Mouse (Mus musculus) G1E (cell line): Measurements from ENCODE around the gene Slc25a19.

Experiments
- CTCF ChIP-seq: IDR thresholded peaks from 2 replicates; pipeline ENCODE4 v1.5.1; 2012; ENCODE audit warnings: low read depth, low read length, inconsistent platforms, mixed read lengths
- TAL1 ChIP-seq: conservative IDR thresholded peaks from 2 replicates; pipeline ENCODE4 v1.6.1; 2012; ENCODE audit warnings: low read depth, low read length, inconsistent platforms, mixed read lengths

DNA sequence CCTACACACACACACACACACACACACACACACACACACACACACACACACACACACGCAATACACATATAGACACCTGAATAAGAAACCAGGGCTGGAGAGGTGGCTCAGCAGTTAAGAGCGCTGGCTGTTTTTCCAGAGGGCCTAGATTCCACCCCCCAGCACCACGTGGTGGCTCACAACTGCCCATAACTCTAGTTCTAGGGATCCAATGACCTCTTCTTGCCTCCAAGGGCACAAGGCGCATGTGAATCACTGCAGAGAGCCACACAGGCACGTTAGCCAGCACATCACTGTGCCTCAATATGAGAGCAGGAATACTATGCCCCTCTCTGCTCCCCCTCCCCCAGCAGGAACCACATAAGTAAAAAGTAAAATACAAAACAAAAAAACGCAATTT is 11.2 kb downstream of the Slc25a19 start:
- TF ChIP-seq CTCF (no peak), TAL1 (no peak)
